Mouse (Mus musculus) heart, adult 11 months (tissue): ENCODE results near the gene Prpsap1.

Experiments
- DNase-seq: peaks from one replicate; pipeline ENCODE4 v3.0.0; 2022

Prpsap1 gene

DNA sequence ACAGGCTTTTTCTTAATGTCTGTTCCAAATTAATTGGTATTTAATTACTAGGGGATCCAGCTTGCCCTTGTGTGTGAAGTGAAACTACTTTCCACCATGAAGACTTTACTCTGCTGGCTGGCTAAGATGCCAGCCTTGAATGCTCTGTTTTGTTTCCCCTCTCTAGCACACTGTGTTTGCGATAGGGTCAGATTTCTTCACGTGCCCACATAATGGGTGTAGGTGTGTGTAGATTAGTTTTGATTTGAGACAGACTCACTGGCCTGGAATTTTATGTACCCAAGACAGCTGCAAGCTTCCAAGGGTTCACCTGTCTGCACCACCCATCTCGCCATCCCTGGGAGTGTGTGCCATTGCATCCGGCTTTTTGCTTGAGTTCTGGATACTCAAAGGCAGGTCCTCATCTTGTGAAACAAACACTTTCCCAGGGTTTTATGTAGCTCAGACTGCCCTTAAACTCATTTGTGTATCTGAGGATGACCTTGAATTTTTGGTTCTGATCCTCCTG lies 19.6 kb upstream of the Prpsap1 start:
- no peak for DNase-seq

DNA sequence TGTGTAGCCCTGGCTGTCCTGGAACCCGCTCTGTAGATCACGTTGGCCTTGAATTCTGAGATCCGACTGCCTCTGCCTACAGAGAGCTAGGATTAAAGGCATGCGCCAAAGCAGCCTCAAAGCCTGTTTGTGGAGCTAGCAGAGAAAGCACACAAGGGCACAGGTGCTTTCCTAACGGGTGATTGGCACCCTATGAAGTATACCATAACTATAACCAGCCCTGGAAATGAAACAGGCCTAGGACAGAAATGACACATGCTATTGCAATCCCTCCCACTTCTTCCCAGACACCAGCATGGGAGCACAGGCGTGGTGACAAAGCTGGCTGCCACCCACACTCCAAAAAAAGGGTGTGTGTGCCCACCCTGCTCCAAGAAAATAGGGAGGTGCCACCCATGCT lies 19.0 kb upstream of the Prpsap1 start:
- DNase-seq, result no peak

DNA sequence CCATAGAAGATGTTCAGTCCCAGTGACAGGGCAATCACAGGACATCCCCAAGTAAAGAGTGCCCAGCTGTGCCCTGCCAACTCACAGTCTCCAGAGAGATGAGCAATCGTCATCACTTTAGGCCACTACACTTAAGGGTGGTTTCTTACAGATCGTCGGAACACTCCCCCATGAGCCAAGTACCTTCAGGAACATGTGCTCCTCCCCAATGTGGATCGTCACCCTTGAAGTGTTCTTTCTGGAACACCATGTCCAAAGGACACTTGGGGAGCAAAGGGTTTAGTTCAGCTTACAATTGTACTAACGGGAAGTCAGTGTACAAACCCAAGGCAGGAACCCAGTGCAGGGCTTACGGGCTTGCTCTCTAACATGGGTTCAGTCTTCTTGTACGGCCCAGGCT lies 18.2 kb upstream of the Prpsap1 start:
- DNase-seq, result no peak

DNA sequence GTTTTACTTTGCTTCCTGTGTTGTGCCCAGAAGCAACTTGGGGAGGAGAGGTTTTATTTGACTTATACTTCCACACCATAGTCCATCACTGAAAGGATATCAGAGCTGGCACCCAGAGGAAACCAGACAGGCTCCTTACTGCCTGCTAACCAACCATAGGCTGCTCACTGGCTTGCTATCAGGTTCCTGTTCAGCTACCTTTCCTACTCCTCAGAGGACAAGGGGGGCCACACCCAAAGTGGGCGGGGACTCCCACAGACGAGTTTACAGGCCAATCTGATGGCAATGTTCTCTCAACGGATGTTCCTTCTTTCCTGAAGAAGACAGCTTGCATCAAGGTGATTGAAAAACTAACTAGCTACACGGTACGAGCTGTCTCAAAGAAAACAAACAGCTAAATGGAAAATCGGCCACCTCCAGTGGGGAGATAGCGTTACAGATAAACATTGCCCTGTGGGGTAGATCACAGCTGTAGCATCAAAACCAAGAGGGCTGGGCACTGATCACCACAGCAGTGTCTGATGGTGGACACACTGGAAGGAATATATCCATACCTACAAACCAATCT lies 17.4 kb upstream of the Prpsap1 start:
- no peak for DNase-seq

DNA sequence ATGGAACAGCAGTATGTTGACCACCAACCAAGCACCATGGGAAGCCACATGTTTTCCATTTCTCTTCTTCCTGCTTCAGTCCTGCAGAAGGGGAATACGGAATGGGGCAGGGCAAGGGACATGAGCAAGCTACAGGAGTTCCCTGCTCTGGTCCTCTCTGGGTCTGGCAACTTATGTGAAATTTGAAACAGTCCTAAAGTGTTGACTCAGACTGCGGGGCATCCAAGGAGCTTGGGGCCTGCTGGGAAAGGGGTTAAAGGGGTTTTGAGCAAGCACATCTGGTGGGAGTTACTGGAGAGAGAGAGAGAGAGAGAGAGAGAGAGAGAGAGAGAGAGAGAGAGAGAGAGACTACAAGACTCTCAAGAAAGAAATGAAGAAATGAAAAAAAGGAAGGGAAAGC lies 14.7 kb upstream of the Prpsap1 start:
- no peak for DNase-seq

DNA sequence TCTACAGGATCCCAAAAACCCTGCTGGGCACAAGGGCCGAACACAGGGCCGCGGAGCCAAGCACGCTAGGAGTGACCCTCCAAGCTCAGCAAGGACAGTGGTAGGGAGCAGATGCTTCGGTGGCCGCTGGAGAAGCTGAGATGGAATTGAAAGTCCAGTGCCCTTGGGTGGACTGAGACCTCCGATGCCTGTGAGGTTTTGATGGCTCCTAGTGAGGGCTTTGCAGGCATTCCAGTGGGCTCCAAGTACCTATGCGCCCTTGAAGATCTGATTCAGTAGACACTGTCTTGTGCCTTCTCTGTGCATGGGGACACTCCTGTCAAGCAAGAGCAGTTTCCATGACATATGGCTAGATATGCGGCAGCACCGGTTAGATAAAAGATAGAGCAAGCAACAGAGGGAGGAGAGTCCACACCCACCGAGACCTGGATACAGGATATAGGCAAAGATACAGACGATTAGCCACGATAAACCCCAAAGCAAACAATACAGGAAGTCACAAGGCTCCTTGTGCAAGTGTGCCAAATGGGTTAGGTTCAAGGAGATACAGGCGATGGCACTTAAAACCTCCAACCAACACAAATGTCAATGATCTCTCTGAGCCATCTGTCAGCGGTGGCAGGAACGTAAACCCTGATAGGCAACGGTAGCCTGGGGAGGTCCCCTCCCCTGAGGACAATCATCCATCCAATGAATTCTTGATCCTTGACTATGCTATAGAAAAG lies 12.3 kb upstream of the Prpsap1 start:
- DNase-seq, result no peak

DNA sequence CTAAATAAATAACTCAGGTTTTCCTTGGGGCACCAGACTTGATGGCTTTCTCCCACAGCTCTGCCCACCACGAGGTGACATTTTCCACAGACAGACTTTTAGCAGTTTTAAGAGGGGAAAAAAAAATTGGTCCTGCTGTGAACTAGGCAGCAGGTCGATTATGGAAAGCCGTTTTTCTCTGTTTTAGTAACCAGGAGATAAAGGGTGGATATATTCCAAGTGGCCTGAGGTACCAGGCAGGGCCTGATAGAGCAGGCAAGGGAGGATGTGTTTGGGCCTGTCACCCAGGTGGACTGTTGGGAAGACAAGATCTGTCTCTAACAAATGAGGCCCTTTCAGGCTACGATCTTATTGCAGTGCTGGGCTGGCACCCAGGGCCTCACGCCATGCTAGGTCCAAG lies 11.6 kb upstream of the Prpsap1 start:
- DNase-seq, result no peak

DNA sequence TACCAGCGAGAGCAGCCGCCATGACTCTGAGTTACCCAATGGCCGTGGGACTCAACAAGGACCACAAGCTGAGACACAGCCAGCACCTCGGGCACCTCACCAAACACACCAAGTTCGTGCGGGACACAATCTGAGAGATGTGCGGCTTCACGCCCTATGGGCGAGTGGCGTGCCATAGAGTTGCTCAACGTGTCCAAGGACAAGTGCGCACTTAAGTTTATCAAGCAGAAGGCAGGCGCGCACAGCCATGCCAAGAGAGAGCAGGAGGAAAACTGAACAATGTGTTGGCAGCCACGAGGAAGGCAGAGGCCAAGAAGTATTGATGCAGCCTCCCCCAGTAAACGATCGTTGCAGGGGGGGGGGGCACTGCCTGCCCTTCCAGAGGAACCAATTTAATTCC lies 10.5 kb upstream of the Prpsap1 start:
- no peak for DNase-seq

DNA sequence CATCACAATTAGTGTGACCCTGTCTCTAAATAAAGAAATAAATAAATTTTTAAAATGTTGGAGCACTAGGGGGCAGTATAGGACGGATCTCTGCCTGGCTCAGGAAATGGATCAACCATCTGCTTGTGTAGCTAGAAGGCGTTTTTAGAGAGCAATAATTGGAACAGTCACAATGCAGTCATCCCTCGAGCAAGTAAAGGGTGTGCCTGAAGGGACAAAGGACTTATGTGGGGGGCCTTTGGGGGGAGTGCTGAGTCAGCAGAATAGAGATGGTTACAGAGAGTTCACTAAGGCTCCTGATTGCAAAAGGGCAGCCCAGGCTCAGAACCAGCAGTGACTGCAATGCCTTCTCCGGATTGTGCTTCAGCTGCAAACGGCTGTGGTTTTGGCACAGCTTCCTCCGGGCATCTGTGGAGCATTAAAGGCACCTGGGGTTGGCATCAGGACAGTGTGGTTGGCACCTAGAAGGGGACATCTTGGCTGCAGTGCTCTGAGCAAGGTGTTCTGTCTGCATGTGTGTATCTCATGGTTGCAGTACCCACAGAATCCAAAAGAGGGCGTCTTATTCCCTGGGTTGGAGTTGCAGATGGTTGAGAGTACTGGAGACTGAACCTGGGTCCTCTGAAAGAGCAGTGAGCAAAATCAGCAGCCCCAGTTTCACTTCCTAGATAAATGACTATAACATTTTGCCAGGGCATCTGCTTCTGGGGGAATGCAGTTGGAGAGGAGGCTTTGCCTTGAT lies 7.2 kb upstream of the Prpsap1 start:
- no peak for DNase-seq

DNA sequence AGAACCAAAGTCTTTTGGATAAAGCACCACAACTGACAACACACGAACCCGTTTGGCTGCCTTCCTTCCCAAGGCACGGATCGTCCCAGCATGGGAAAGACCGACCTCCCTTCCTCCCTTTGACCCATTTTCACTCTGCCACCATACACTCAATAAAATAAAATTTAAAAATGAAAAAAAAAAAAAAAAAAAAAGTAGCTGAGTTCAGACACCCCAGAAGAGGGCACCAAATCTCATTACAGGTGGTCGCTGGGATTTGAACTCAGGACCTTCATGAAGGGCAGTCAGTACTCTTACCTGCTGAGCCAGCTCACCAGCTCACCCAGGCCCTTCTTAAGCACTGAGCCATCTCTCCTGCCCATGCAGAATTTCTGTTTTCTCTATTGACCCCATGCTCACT lies 5.0 kb upstream of the Prpsap1 start:
- DNase-seq, result no peak

DNA sequence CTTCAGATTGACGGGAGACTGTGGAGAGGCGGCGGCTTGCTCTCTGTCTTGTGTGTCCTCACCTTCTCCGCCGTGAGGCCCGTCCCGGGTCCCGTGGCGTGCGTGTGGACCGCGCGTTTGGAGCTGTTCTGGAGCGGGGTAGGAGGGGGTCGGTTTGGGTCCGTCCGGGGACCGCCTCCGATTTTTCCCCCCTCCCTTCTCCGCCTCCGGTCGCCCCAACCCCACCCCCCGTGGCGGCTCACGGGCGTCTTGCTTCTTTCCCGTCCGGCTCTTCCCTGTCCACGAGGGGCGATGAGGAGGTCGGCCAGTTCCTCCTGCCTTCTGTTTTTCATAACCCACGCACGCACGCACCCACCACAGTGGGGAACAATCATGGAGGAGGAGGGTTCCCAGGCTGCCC lies 4.6 kb upstream of the Prpsap1 start:
- no peak for DNase-seq

DNA sequence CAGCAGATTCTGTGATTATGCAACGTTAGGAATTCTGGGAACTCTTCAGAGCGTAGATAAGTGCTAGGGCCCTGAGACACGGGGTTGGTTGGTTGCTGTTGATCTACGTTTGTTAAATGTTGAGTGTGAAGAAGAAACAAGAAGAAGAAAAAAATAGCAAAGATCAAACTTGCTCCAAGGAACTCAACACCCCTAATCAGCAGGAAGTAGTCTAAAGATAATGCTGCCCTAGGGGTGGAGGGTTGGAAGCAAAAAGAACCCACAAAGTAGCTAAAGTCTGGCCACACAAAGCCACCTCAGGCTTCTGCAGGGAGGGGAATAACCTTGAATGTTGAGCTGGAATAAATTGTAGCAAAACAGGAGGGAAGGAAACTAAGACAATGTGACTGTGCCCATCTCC lies 3.3 kb upstream of the Prpsap1 start:
- no peak for DNase-seq

DNA sequence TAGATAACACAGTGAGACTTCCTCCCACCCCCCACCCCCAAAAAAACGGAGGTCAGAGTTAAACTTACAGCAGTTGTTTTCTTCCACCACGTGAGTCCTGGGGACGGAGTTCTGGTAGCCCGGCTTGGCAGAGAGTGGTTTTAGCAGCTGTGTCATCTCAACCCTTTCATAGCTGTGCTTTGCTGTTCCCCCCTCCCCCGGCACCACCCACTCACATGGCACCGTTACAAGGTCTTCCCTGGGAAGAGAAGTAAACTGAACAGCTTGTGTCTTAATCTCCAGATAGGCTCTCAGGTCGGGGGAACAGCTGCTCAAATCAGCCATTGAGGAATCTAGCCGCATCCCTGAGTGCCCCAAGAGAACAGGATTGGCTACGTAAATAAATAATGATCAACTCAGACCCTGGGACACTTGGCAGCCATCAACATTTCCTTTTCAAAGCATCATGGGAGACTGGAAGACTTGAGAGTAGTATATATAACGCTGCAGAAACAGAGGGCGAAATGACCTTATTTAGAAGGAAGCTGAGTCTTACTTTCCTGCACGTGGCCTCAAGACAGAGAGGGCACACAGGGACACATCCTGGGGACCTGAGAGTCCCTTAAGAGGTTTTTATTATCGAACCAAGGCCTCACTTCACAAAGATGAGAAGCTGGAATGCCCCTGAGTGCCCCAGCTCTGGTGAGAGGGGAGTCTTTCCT lies 622 bp upstream of the Prpsap1 start:
- peak; percentile 99 for DNase-seq

DNA sequence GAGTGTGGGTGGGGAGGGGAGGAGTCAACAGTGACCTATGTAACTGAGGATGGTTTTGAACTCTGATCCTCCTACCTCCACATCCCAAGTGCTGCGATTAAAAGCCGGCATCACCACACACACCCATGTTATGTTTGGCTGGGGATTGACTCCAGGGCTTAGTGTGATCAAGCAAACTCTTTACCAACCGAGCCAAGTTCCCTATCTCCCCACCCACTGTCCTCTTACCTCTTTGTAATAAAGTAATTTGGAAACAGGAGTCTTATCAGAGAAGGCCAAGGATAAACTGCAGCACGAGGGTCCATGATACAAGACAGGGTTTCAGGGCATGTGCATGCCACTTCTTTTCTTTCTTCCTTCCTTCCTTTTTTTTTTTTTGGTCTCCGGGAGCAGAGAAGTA lies 811 bp downstream of the Prpsap1 start:
- DNase-seq, result no peak

DNA sequence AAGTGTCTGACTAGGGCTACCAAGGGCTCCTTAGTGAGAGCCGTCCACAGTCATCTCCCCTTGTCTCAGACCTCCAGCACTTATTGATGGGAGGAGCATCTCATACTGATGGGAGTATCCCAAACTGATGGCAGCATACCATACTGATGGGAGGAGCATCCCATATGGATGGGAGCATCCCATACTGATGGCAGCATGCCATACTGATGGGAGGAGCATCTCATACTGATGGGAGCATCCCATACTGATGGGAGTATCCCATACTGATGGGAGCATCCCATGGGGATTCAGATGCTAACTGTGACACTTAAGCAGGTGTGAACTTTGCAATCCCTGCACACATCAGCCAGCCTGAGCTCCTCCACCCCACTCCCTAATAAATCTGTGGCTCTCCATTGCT lies 1.5 kb downstream of the Prpsap1 start:
- peak; percentile 93 for DNase-seq

DNA sequence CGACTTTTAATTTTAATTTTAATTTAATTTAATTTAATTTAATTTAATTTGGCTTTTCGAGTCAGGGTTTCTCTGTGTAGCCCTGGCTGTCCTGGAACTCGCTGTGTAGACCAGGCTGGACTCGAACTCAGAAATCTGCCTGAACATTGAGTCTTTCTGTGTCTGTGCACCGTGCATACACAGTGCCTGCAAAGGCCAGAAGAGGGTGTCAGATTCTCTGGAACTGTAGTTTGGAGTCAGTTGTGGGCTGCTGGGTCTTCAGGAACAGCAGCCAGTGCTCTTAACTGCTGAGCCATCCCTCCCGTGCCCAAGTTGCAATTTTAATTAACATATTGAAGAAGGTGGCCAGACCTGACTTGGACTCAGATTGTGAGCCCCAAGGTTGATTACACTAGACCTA lies 2.7 kb downstream of the Prpsap1 start:
- DNase-seq, result no peak

DNA sequence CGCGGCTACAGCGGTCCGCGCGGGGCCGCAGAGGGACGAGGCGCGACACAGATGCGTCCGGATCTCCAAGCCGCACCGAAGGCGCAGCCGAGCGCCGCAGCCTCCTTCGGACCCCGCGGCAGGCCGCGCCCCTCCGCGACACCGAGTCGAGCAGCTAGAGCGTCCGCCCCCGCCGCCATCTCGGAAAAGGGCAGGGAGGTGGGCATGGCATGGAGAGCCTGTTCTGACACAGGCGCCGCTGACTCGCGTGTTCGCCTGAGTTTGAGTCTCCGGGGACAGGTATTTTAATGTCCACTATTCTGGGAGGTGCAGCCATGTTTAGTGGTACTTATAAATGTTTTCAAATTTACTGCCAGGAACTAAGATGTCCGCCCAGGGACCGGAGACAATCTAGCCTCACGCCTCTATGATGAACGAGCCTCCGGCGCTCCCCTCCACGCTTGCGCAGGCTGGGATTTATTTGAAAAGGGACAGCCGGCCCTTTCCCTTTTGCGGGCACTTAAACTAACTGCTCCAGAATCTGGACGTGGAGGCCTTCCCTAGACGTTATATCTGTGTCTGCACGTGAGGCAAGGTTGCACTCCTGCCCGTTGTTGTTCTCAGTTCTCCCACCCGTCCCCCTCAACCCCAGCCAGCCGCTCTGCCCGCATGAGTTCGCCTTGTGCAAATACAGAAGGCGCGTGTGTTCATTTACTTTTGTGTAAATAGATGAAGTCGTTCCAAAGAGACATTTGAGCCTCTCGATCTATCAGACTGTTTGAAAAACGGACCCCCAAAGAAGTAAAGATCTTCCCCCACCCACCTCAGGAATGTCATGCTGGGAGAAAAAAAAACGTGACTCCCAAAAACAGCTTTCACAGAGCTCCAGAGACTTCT lies 3.5 kb downstream of the Prpsap1 start:
- peak; percentile 98 for DNase-seq

DNA sequence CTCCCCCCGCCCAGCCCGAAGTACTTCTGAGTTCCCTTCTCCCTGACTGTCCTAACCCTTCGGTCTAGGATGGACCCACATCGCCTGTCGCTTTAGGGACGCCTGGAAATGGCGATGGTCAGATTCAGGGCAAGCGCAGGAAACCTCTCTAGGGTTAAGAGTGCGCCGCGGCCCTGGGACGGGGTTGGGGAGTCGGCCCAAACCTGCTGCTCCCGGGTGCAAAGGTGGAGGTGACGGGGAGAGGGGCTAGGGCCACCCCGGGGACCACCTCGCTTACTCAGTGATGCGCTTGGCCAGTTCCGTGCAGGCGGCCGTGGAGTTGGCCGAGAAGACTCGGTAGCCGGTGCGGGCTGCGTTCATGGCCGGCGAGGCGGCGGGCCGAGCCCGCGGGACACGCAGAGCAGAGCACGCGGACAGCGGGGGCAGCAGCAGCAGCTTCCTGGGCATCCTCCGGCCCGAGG lies 4.2 kb downstream of the Prpsap1 start:
- no peak for DNase-seq

DNA sequence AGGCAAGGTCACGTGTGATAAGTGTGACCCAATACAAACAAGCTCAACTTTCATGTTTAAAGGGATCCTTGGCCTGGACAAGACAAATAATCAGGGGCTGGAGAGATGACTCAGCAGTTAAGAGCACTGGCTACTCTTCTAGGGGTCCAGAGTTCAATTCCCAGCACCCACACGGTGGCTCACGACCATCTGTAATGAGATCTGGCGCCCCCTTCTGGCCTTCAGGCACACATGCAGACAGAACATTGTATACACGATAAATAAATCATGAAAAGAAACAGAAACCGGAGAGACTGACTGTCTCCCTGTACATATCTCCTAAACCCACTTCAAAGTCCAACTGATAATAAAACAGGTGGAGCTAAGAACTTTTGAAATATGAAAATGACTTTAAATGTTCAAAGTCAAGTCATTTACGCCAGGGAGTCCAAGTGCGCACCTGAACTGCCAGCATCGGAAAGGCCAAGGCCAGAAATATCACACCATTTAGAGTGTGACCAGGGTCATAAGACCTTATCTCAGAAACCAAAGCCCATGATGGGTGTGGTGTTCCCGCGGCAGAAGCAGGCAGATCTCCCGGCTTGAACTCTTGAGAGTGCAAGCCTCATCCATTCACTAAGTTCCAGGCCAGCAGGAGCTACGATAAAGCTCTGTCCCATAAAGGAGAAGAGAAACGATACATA lies 5.2 kb downstream of the Prpsap1 start:
- DNase-seq, result no peak

DNA sequence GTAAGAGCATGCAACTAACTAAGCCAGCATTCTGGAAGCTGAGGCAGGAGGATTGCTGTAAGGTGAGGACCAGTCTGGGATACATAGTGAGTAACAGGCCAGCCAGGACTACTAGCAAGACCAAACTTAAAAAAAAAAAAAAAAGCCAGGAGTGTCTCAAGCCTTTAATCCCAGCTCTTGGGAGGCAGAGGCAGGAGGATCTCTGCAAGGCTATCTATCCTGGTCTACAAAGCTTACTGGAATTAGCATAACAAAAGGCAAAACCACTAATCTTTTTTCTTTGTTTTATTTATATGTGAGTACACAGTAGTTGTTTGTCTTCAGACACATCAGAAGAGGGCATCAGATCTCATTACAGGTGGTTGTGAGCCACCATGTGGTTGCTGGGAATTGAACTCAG lies 5.8 kb downstream of the Prpsap1 start:
- DNase-seq, result no peak

DNA sequence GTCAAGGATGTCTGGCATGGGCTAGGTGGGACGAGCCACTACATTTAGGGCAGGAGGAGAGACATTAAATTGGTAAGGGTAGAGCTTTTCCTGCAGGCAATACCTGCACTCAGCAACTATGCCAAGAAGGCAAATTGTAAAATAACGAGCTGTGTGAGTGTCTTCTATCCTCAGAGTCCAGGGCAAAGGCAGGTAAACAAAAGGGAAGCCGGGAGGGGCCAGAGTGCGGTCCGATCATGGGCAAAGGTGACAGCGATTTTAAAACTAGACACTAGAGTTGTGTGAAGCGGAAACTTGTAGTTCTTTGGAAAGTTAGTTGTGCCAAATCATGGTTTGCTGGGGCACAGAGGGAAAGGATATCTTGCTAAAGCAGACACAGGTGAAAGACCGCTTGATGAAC lies 9.7 kb downstream of the Prpsap1 start:
- no peak for DNase-seq

DNA sequence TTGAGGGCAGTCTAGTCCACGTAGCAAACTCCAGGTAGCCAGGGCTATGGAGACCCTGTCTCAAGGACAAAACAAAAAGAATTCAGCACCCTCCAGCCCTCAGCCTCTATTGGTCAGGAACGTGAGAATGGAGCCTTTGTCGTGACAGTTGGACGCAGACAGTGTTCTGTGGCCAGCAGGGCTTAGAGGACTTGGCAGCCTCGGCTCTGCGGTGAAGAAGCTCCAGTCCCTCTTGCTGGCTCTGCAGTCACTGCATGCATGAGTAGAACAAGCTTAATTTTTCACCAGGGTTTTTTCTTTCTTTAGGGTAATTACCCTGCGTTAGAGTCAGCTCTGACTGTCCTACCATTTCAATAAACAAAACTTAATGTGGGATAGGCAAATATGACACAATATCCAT lies 12.2 kb downstream of the Prpsap1 start:
- DNase-seq, result no peak
